Mouse (Mus musculus) midbrain, embryonic 14.5 days (tissue): Measurements from ENCODE around the gene Tspo. TPM values are rescaled to one million over a fixed set of nuclear protein-coding genes. Genes with fewer than 3 reads are reported as not detected.

Experiments
- ATAC-seq: fragments of 200-750 bp; cut with Nextera tagmentation; 2 replicates; pipeline ENCODE4 v1.8.0; 2017; ENCODE audit warnings: moderate number of reproducible peaks, moderate library complexity; ENCODE audit not compliant: low FRiP score, low TSS enrichment
- DNase-seq: peaks from one replicate; pipeline ENCODE4 v3.0.0-alpha.2; 2015
- H3K27ac ChIP-seq: fragments of 300-500 bp; sonication (generic); replicated peaks from 2 replicates; pipeline ENCODE4 v1.5.1; 2014; ENCODE audit warnings: mild to moderate bottlenecking, low read depth, low read length, moderate library complexity
- H3K27me3 ChIP-seq: fragments of 300-500 bp; sonication (generic); 2 replicates; pipeline ENCODE4 v1.6.1; 2014; ENCODE audit warnings: low read length, control low read depth, mixed read lengths; ENCODE audit not compliant: control insufficient read depth, insufficient read depth
- H3K36me3 ChIP-seq: fragments of 300-500 bp; sonication (generic); 2 replicates; pipeline ENCODE4 v1.6.1; 2014; ENCODE audit warnings: low read length, control low read depth; ENCODE audit not compliant: control insufficient read depth, insufficient read depth
- H3K4me1 ChIP-seq: fragments of 300-500 bp; sonication (generic); 2 replicates; pipeline ENCODE4 v1.6.1; 2014; ENCODE audit warnings: mild to moderate bottlenecking, antibody characterized with exemption, low read length, control low read depth; ENCODE audit not compliant: control insufficient read depth, insufficient read depth
- H3K4me2 ChIP-seq: fragments of 300-500 bp; sonication (generic); 2 replicates; pipeline ENCODE4 v1.6.1; 2014; ENCODE audit warnings: mild to moderate bottlenecking, low read length, moderate library complexity
- H3K4me3 ChIP-seq: fragments of 300-500 bp; sonication (generic); replicated peaks from 2 replicates; pipeline ENCODE4 v1.5.1; 2014; ENCODE audit warnings: low read depth, low read length
- H3K9ac ChIP-seq: fragments of 300-500 bp; sonication (generic); replicated peaks from 2 replicates; pipeline ENCODE4 v1.6.1; 2014; ENCODE audit warnings: mild to moderate bottlenecking, low read length, moderate library complexity
- H3K9me3 ChIP-seq: fragments of 300-500 bp; sonication (generic); 2 replicates; pipeline ENCODE4 v1.6.1; 2016; ENCODE audit warnings: low read length, control low read depth, mixed read lengths; ENCODE audit not compliant: control insufficient read depth
- WGBS: fragments of 180-500 bp; shearing (Covaris S2); extraction: QIAGEN DNeasy Blood & Tissue Kit; methylation state at CpG from one replicate; pipeline ENCODE4 v1.1.7; 2014; 5-methylcytosine and 5-hydroxymethylcytosine counted together
- polyA plus RNA-seq: library from polyadenylated mRNA; unstranded; fragments of >200 nt; fragmentation: Nextera tagmentation; extraction: Ambion mirVana; gene quantifications from 2 replicates; pipeline ENCODE4 v1.2.1, GENCODE M21; 2014

The Tspo gene
- polyA plus RNA-seq, 1 experiment from 2014 or later, result 12.2 TPM

DNA sequence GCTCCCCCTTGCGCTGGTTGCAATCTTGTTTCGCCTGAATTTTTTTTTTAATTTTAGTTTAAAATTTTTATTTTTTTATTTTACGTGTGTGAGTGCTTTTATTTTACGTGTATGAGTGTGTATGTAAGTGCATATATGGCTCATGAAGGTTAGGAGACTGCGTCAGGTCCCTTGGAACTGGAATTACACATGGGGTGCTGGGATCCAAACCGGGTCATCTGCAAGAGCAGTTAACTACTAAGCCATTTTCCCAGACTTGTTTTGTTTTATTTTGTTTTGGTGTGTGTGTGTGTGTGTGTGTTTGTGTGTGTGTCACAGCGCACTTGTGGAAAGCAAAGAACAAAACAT is 31.9 kb downstream of the Tspo start:
- DNase-seq (peak; percentile 18), ATAC-seq (peak; percentile 19; the same call in 1 of the 2 replicates)
- Histone ChIP-seq H3K4me3 (peak overlapping the region; percentile 58), H3K9ac (peak overlapping the region; percentile 61; the same call in 1 of the 2 replicates), H3K27ac (no peak overlapping the region; the same call in 1 of the 2 replicates), H3K4me2 (peak overlapping the region; percentile 85), H3K27me3 (no peaks in the 10 kb centered on the region), H3K9me3 (no peaks in the 10 kb centered on the region), H3K36me3 (0 out of 2 replicates have a peak, but pooled peaks cover 2% of the 10 kb centered on the region), H3K4me1 (peaks cover 16% of the 10 kb centered on the region)
- WGBS, result 39% methylated on average over 7 of the region's 7 CpGs

DNA sequence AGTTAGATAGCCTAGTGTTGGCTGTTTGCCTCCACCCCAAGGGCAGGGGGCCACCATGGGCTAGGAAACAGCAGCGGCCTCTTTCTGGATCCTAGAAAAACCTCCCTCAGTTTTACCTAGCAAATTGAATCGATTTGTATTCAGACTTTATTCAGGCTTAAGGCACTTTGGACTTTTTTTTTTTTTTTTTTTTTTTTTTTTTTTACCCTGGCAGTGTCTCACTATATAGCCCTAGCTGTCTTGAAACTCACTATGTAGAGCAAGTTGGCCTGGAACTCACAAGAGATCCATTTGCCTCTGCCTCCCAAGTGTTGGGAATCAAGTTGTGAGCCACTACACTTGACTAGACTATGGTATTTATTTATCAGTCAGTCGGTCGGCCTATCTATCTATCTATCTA is 33.4 kb downstream of the Tspo start:
- Histone ChIP-seq H3K4me2 (no peak overlapping the region), H3K36me3 (no peaks in the 10 kb centered on the region), H3K9ac (no peak overlapping the region), H3K9me3 (no peaks in the 10 kb centered on the region), H3K4me1 (peaks cover 16% of the 10 kb centered on the region), H3K4me3 (no peak overlapping the region), H3K27me3 (no peaks in the 10 kb centered on the region), H3K27ac (no peak overlapping the region)
- 88% methylated on average over 4 of the region's 4 CpGs for WGBS
- ATAC-seq (no peak), DNase-seq (no peak)

DNA sequence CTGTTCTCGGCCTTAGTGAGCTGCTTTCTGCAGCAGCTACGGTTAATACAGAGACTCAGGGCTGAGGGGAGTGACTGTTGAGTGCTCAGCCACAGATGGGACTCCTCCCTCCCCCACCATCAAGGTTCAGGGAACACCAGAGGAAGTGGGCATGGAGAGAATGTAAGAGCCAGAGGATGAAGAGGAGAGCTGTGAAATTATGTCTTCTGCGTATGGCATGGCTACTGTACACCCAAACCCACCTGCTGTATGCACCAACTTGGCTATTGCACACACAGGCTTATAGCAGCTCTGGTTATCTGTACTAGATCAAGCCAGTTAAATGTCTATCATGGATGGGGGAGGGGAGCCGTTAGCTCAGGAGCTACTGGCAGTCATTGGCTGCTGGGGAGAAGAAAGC is 37.8 kb downstream of the Tspo start:
- H3K27ac ChIP-seq, result no peak overlapping the region
- no peaks in the 10 kb centered on the region for H3K9me3 ChIP-seq
- WGBS, result 71% methylated on average over 4 of the region's 4 CpGs
- no peak overlapping the region for H3K4me3 ChIP-seq
- no peaks in the 10 kb centered on the region for H3K27me3 ChIP-seq
- DNase-seq (no peak), ATAC-seq (no peak)
- H3K36me3 ChIP-seq, result no peaks in the 10 kb centered on the region
- no peak overlapping the region for H3K9ac ChIP-seq
- no peak overlapping the region for H3K4me2 ChIP-seq
- no peaks in the 10 kb centered on the region for H3K4me1 ChIP-seq

DNA sequence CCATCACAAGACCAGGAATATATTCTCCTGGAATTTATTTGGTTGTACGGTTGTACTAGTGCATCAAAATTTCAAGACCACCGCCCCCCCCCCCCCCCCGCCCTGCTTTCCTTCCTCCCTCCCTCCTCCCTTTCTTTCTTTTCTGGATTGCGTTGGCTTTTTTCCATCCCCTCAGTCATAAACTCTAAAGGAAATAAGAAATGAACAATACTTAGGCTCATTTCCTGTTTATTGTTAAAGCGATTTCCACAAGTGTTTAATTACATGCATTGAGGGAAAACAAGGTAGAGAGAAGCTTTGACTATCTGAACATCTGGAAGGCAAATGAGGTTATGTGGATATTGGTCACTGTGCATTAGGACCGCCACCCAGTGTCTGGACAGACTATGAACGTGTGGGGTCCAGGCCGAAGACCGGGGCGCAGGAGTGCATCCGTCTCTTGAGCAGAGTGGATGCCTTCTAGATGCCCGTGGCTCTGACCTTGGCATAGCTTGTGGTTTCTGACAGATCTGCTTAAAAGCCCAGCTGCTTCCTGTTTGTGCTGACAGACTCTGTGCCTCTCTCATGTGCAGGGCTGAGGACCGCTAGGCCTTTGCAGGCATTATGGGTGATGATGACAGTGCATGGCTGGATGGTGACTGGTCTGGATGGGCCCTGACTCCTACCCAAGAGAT is 39.1 kb downstream of the Tspo start:
- no peaks in the 10 kb centered on the region for H3K9me3 ChIP-seq
- H3K27ac ChIP-seq, result no peak overlapping the region
- WGBS, result 88% methylated on average over 13 of the region's 13 CpGs
- no peak overlapping the region for H3K4me3 ChIP-seq
- no peaks in the 10 kb centered on the region for H3K27me3 ChIP-seq
- H3K9ac ChIP-seq, result no peak overlapping the region
- no peaks in the 10 kb centered on the region for H3K36me3 ChIP-seq
- H3K4me2 ChIP-seq, result no peak overlapping the region
- DNase-seq (no peak), ATAC-seq (no peak)
- H3K4me1 ChIP-seq, result no peaks in the 10 kb centered on the region

DNA sequence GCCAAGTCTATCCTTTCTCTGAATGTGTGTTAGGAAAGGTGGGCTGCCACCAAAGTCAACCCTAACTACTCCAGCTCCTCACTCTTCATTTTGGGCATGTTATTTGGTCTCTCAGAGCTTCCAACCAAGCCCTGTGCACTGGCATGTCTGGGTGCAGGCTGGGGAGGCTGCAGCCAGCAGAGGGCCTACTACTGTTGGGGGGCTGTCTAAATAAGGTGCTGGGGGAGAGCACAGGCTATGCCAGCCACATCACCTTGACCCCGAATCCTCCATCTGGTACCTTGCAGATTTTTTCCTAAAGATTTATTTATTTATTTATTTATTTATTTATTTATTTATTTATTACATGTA is 39.6 kb downstream of the Tspo start:
- Histone ChIP-seq H3K4me2 (no peak overlapping the region), H3K9me3 (no peaks in the 10 kb centered on the region), H3K27me3 (no peaks in the 10 kb centered on the region), H3K4me1 (no peaks in the 10 kb centered on the region), H3K27ac (no peak overlapping the region), H3K36me3 (no peaks in the 10 kb centered on the region), H3K4me3 (no peak overlapping the region), H3K9ac (no peak overlapping the region)
- WGBS, result 100% methylated on average over 1 of the region's 1 CpGs
- ATAC-seq (no peak), DNase-seq (no peak)

DNA sequence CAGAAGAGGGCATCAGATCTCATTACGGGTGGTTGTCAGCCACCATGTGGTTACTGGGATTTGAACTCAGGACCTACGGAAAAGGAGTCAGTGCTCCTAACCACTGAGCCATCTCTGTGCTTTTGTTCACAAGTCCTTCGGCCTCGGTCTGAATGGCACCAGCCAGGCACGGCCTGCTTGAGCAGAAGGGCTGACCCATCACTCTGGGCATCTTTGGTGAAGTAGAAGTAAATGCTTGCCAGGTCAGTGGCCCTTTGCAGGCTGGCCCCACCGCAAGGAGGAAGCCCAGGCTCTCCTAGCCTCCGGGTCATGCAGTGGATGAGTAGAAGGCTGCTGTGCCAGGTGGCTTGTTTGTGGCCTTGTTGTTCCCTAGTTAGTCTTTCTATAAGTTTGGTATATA is 40.0 kb downstream of the Tspo start:
- H3K27ac ChIP-seq, result no peak overlapping the region
- no peaks in the 10 kb centered on the region for H3K9me3 ChIP-seq
- H3K27me3 ChIP-seq, result no peaks in the 10 kb centered on the region
- no peak overlapping the region for H3K4me2 ChIP-seq
- H3K36me3 ChIP-seq, result no peaks in the 10 kb centered on the region
- no peak overlapping the region for H3K9ac ChIP-seq
- H3K4me3 ChIP-seq, result no peak overlapping the region
- ATAC-seq (no peak), DNase-seq (no peak)
- WGBS, result 94% methylated on average over 7 of the region's 7 CpGs
- H3K4me1 ChIP-seq, result no peaks in the 10 kb centered on the region

DNA sequence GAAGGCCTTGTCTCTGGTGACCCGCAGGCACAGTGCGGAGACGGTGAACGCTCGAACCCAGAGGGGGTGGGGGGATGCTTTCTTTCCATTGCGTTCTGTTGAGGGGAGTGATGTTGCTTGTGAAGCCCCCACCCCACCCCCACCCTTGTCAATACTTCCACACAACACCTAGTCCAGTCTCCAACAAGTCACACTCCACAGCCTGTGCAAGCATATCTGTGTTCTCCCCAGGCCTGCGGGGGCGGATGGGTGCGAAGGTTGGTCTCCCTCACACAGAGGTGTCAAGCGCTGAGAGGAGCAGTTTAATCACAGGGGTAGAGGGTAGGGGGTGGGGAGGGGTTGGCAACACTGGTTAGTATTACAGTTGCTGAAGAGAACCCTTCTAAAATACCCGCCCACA is 42.8 kb downstream of the Tspo start:
- Histone ChIP-seq H3K4me2 (no peak overlapping the region), H3K27me3 (no peaks in the 10 kb centered on the region), H3K4me1 (no peaks in the 10 kb centered on the region), H3K9me3 (no peaks in the 10 kb centered on the region), H3K36me3 (no peaks in the 10 kb centered on the region), H3K9ac (no peak overlapping the region), H3K4me3 (no peak overlapping the region), H3K27ac (no peak overlapping the region)
- no peak for ATAC-seq
- DNase-seq, result no peak
- WGBS, result 93% methylated on average over 11 of the region's 11 CpGs

DNA sequence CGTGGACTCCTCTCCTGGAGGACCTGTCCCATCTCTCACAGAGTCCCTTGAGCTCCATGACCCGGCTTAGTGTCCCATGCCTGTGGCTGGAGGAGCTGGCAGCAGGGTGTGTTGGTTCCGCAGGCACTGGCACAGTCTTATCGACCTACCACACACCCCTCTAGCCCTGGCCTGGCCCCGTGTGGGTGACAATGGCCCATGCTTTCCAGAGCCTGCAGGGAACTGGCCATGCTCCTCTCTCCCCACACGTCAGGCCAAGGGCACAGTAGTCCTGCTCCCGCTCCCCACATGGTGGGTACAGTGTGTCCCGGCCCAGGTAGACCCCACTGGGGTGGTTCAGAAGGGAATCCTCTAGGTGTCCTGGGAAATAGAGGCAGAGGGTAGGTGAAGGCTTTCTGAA is 43.3 kb downstream of the Tspo start:
- Histone ChIP-seq H3K27ac (no peak overlapping the region), H3K36me3 (no peaks in the 10 kb centered on the region), H3K27me3 (no peaks in the 10 kb centered on the region), H3K9ac (no peak overlapping the region), H3K4me1 (no peaks in the 10 kb centered on the region), H3K9me3 (no peaks in the 10 kb centered on the region), H3K4me3 (no peak overlapping the region), H3K4me2 (no peak overlapping the region)
- DNase-seq, result no peak
- ATAC-seq, result no peak
- WGBS, result 91% methylated on average over 8 of the region's 8 CpGs

DNA sequence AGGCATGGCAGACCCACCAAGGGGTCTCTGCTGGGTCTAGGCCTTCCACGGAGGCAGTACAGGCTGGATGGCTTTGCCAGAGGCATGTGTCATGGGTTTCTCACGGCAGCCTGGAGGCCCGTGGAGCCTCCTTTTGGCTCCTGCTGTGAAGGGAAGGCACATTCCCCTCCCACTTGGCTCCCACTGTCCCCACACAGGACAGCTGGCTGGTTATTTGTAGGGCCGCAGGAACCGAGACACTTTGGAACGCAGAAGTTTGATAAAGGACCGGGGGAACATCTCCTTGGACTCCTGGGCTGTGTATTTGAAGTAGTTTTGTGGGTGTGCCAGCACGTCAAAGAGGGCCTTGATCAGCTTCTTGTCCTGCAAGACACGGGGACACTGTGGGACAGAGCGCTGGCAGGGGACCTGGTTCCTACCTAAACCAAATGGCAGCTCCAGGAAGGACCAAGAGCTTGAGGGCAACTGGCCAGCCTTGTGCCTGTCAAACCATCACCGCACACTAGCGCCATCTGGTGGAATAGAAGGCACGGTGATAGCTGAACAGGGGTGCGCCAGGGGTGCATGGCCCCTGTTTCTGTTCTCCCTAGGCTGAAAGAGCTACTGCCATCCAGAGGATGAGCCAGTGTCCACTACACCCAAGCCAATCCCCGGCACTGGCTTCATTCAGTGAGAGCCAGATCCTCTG is 43.9 kb downstream of the Tspo start:
- DNase-seq, result peak; percentile 81
- no peak overlapping the region for H3K4me3 ChIP-seq
- no peaks in the 10 kb centered on the region for H3K4me1 ChIP-seq
- WGBS, result 56% methylated on average over 15 of the region's 15 CpGs
- no peak overlapping the region for H3K9ac ChIP-seq
- no peaks in the 10 kb centered on the region for H3K36me3 ChIP-seq
- no peak overlapping the region for H3K4me2 ChIP-seq
- no peaks in the 10 kb centered on the region for H3K9me3 ChIP-seq
- no peak; the same call in 1 of the 2 replicates for ATAC-seq
- H3K27me3 ChIP-seq, result no peaks in the 10 kb centered on the region
- H3K27ac ChIP-seq, result no peak overlapping the region
